Mouse (Mus musculus) ES-Bruce4 (cell line): Measurements from ENCODE around the gene Adipoq. TPM values are rescaled to one million over a fixed set of nuclear protein-coding genes. Genes with fewer than 3 reads are reported as not detected.

Source experiments
- H3K27ac ChIP-seq: 2 replicates; pipeline ENCODE4 v1.5.1; 2012; ENCODE audit warnings: low read length, inconsistent platforms; ENCODE audit not compliant: insufficient read depth
- H3K27me3 ChIP-seq: 2 replicates; pipeline ENCODE4 v1.6.1; 2012; ENCODE audit warnings: mild to moderate bottlenecking, low read length, inconsistent platforms; ENCODE audit not compliant: control insufficient read depth, poor library complexity, insufficient read depth, severe bottlenecking
- H3K36me3 ChIP-seq: 2 replicates; pipeline ENCODE4 v1.6.1; 2012; ENCODE audit warnings: inconsistent platforms, mild to moderate bottlenecking, low read length, moderate library complexity; ENCODE audit not compliant: control insufficient read depth, poor library complexity, insufficient read depth, severe bottlenecking
- H3K4me1 ChIP-seq: one replicate; pipeline ENCODE4 v1.8.1; 2011; ENCODE audit warnings: low read length; ENCODE audit not compliant: control insufficient read depth, insufficient read depth
- H3K4me3 ChIP-seq: 2 replicates; pipeline ENCODE4 v1.5.1; 2011; ENCODE audit warnings: low read depth, mild to moderate bottlenecking, low read length
- H3K9ac ChIP-seq: 2 replicates; pipeline ENCODE4 v1.6.1; 2012; ENCODE audit warnings: low read depth, mild to moderate bottlenecking, inconsistent platforms; ENCODE audit not compliant: poor library complexity, severe bottlenecking
- H3K9me3 ChIP-seq: replicated peaks from 2 replicates; pipeline ENCODE4 v1.6.1; 2012; ENCODE audit warnings: mild to moderate bottlenecking, low read length, inconsistent platforms; ENCODE audit not compliant: control insufficient read depth, poor library complexity, insufficient read depth, severe bottlenecking
- CTCF ChIP-seq: IDR thresholded peaks from one replicate; pipeline ENCODE4 v1.8.1; 2011; ENCODE audit warnings: low read depth, low read length
- EP300 ChIP-seq: IDR thresholded peaks from 2 replicates; pipeline ENCODE4 v1.6.1; 2011; ENCODE audit warnings: low read depth, low read length; ENCODE audit not compliant: insufficient read depth
- POLR2A ChIP-seq: IDR thresholded peaks from one replicate; pipeline ENCODE4 v1.8.1; 2011; ENCODE audit warnings: low read length; ENCODE audit not compliant: insufficient read depth
- polyA plus RNA-seq: library from polyadenylated mRNA; stranded (reverse); fragments of >200 nt; gene quantifications from 2 replicates; pipeline ENCODE4 v1.2.4, GENCODE M21; 2011; ENCODE audit warnings: low read depth; ENCODE audit not compliant: missing spikeins, insufficient read depth, insufficient read length

Adipoq gene
- polyA plus RNA-seq, 1 experiment = not detected

DNA sequence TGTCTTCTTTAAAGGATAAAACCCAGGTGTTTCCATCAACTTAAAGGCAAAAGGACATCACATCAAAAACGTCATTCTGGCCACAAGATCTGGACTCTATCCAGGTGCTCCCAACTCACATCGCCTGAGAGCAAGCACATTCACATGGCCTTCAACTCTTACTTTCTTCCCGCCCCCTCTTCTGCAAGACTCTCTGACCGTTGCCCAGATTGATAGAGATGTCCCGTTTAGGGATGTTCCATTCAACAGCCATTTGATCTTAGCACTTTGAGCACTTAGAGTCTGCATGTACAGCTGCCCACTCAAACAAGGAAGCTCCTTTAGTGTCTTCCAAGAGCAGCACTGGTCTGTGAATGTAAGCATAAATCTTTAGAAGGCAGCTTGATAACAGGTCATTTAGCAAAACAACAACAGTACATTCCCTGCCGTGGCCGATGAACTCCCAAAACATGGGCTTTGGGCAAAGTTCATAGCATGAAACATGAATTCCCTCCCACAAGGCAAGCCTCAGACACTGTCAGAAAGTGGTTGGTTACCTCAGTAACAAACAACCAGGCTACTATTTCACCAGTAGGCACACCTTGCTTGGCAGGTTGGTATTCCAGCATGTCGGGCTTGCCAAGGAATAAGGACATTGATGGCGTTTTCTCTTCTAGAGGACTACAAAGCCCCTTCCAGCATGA, 45.4 kb downstream of the Adipoq start:
- H3K9ac ChIP-seq = no peak overlapping the region
- no peaks in the 10 kb centered on the region for H3K4me1 ChIP-seq
- no peak for TF ChIP-seq POLR2A
- no peak for TF ChIP-seq CTCF
- TF ChIP-seq EP300 = no peak
- no peaks in the 10 kb centered on the region for H3K27me3 ChIP-seq
- no peak overlapping the region for H3K4me3 ChIP-seq
- no peaks in the 10 kb centered on the region for H3K36me3 ChIP-seq
- H3K9me3 ChIP-seq = no peaks in the 10 kb centered on the region
- no peak overlapping the region for H3K27ac ChIP-seq

DNA sequence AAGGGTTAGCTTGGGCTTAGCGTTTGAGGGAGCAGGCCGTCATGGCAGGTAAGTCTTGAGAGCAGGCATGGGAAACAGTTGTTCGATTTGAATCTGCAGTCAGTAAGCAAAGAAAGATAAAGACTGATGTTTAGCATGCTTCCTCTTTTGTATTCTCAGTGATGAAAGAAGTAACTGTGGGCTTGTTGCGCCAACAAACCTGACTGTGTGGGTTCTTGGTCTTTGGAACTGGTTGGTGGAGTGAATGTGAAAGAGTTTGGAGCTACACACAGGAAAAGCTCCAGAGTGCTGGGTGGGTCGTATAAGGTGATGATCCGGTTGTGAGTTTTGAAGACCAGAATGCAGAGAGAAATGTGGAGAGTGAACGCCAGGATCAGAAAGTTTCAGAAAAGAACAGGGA, 49.3 kb downstream of the Adipoq start:
- H3K27ac ChIP-seq = no peak overlapping the region
- TF ChIP-seq CTCF = no peak
- no peak for TF ChIP-seq EP300
- no peak for TF ChIP-seq POLR2A
- H3K9ac ChIP-seq = no peak overlapping the region
- H3K9me3 ChIP-seq = no peaks in the 10 kb centered on the region
- H3K4me3 ChIP-seq = no peak overlapping the region
- H3K4me1 ChIP-seq = no peaks in the 10 kb centered on the region
- no peaks in the 10 kb centered on the region for H3K36me3 ChIP-seq
- H3K27me3 ChIP-seq = no peaks in the 10 kb centered on the region

DNA sequence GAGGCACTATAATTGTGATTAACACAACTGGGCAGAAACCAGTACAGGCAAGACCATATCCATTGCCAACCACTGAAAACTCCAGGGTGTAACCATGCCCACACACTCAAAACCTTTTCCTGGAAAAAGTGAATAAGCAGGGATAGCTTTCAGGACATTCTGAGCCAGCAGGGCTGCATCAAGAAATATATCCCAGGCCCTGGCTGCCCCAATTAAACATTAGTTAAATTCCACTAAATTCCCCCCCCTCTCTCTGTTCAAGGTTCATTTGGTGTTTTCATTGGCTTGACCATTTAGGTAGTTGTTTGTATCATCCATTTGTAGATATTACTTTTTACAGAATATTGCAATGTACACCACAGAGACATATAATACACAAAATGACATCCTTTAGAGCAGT, 50.0 kb downstream of the Adipoq start:
- no peak overlapping the region for H3K27ac ChIP-seq
- TF ChIP-seq CTCF = no peak
- TF ChIP-seq POLR2A = no peak
- no peak for TF ChIP-seq EP300
- H3K9me3 ChIP-seq = no peaks in the 10 kb centered on the region
- H3K4me3 ChIP-seq = no peak overlapping the region
- no peaks in the 10 kb centered on the region for H3K27me3 ChIP-seq
- H3K36me3 ChIP-seq = no peaks in the 10 kb centered on the region
- no peak overlapping the region for H3K9ac ChIP-seq
- no peaks in the 10 kb centered on the region for H3K4me1 ChIP-seq

DNA sequence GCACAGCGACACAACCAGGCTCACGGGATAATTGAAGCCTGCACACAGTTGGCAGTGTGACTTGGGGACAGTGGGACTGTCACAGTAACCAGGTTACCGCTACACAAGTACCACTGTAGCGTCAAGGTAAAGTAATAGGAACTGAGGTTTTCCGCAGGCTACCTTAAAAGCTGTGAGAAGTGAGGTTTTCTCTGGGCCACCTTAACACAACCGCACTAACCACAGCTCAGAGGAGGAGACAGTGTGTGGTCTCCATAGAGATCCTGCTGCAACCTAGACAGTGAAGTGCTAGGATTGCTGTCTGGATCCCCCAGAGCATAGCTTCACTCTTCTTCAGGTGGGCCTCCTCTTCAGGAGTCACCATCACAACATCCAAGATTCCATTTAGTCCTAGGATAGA, 50.5 kb downstream of the Adipoq start:
- H3K4me3 ChIP-seq = no peak overlapping the region
- H3K4me1 ChIP-seq = no peaks in the 10 kb centered on the region
- H3K27ac ChIP-seq = no peak overlapping the region
- TF ChIP-seq EP300 = no peak
- no peak for TF ChIP-seq POLR2A
- no peak for TF ChIP-seq CTCF
- no peaks in the 10 kb centered on the region for H3K36me3 ChIP-seq
- no peak overlapping the region for H3K9ac ChIP-seq
- H3K27me3 ChIP-seq = no peaks in the 10 kb centered on the region
- no peaks in the 10 kb centered on the region for H3K9me3 ChIP-seq

DNA sequence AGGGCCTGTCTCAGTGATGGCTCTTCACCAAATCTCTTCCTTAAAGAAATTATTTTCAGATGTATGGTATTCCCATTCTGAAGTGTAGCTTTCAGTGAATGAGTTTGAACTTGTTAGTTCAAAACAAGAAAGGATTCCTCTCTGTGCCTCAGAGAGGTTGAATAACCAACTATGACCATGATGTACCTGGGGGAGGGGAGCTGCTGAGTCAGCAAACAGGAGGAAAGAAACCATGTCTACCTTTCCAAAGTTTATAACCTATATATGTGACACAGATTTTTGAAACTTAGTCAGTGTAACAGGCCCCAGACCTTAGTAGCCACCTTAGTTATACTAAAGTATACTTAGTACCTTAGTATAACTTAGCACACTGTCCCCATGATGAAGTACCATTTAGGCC, 55.2 kb downstream of the Adipoq start:
- Histone ChIP-seq H3K36me3 (no peaks in the 10 kb centered on the region), H3K27ac (no peak overlapping the region), H3K27me3 (no peaks in the 10 kb centered on the region), H3K4me1 (no peaks in the 10 kb centered on the region), H3K4me3 (no peak overlapping the region), H3K9me3 (no peaks in the 10 kb centered on the region), H3K9ac (no peak overlapping the region)
- TF ChIP-seq CTCF (no peak), POLR2A (no peak), EP300 (no peak)

Other genes starting within 250 kb of the Adipoq start
- gene Fetub, start 228.2 kb upstream of the Adipoq start, polyA plus RNA-seq = 2.2 TPM in 2 replicates
- gene Hrg, start 195.5 kb upstream of the Adipoq start, polyA plus RNA-seq = not detected in 2 replicates
- 1.2 TPM in 1 of 2 replicates, not detected in the other for gene Kng2, start 117.1 kb upstream of the Adipoq start, polyA plus RNA-seq
- gene Kng1, start 88.7 kb upstream of the Adipoq start, polyA plus RNA-seq = 1.1 TPM in 1 of 2 replicates, not detected in the other
- gene Eif4a2, start 39.1 kb upstream of the Adipoq start, polyA plus RNA-seq = 967 and 1,069 TPM in 2 replicates
- gene Rfc4, start 18.8 kb upstream of the Adipoq start, polyA plus RNA-seq = 71.2 and 73.8 TPM in 2 replicates
- gene St6gal1, start 78.2 kb downstream of the Adipoq start, polyA plus RNA-seq = 13.9 and 14.0 TPM in 2 replicates